Mouse (Mus musculus) small intestine, adult 2 months (tissue): ENCODE results near the gene Mip. TPM values are rescaled to one million over a fixed set of nuclear protein-coding genes. Genes with fewer than 3 reads are reported as not detected.
A peak's percentile ranks its signal among the peaks of the same experiment; 100 is the strongest.
"Not testable (repeated sequence)": the region's sequence is repeated elsewhere in the genome, so short reads cannot be mapped to it uniquely, and the experiment has no call there.

Experiments
- H3K27ac ChIP-seq: fragments of 200-500 bp; 2 replicates; pipeline ENCODE4 v1.5.1; 2012; ENCODE audit warnings: low read depth, low read length, control low read depth, inconsistent platforms; ENCODE audit not compliant: insufficient read depth
- H3K27me3 ChIP-seq: fragments of 200-500 bp; 2 replicates; pipeline ENCODE4 v1.6.1; 2012; ENCODE audit warnings: mild to moderate bottlenecking, moderate library complexity, low read length, inconsistent platforms; ENCODE audit not compliant: control insufficient read depth, insufficient read depth
- H3K36me3 ChIP-seq: fragments of 200-500 bp; 2 replicates; pipeline ENCODE4 v1.6.1; 2012; ENCODE audit warnings: mild to moderate bottlenecking, low read length, control low read depth, inconsistent platforms; ENCODE audit not compliant: control insufficient read depth, insufficient read depth
- H3K4me1 ChIP-seq: fragments of 200-500 bp; 2 replicates; pipeline ENCODE4 v1.6.1; 2012; ENCODE audit warnings: low read length, inconsistent platforms, mixed read lengths; ENCODE audit not compliant: control insufficient read depth, insufficient read depth, insufficient read length
- H3K4me3 ChIP-seq: fragments of 200-500 bp; 2 replicates; pipeline ENCODE4 v1.5.1; 2012; ENCODE audit warnings: low read depth, mild to moderate bottlenecking, control low read depth, inconsistent platforms, low read length, moderate library complexity
- CTCF ChIP-seq: fragments of 200-500 bp; IDR thresholded peaks from 2 replicates; pipeline ENCODE4 v1.5.1; 2012; ENCODE audit warnings: low read depth, mild to moderate bottlenecking, control low read depth, inconsistent platforms, low read length, moderate library complexity, mixed read lengths; ENCODE audit not compliant: insufficient replicate concordance, insufficient read length; ENCODE audit errors: extremely low read depth
- POLR2A ChIP-seq: fragments of 200-500 bp; IDR thresholded peaks from 2 replicates; pipeline ENCODE4 v1.6.1; 2012; ENCODE audit warnings: low read depth, mild to moderate bottlenecking, control low read depth, inconsistent platforms, low read length, moderate library complexity
- WGBS: fragments of 180-500 bp; shearing (Covaris S2); methylation state at CpG from one replicate; pipeline ENCODE4 v1.1.7; 2018; 5-methylcytosine and 5-hydroxymethylcytosine counted together
- polyA plus RNA-seq: library from polyadenylated mRNA; depleted of rRNA; stranded (reverse); fragments of >200 nt; gene quantifications from 2 replicates; pipeline ENCODE4 v1.2.3, GENCODE M21; 2012

Mip gene
- polyA plus RNA-seq, 1 experiment = not detected

GRCm38 (mm10) chr10:128187181-128187605 is 38.4 kb upstream of the Mip start:
- Histone ChIP-seq H3K4me3 (no peak overlapping the region), H3K27ac (no peak overlapping the region), H3K36me3 (no peaks in the 10 kb centered on the region), H3K27me3 (no peaks in the 10 kb centered on the region), H3K4me1 (0 out of 2 replicates have a peak, but pooled peaks cover 2% of the 10 kb centered on the region)
- TF ChIP-seq CTCF = no peak
- TF ChIP-seq POLR2A = no peak
- 71% methylated on average over 5 of the region's 5 CpGs for WGBS

DNA sequence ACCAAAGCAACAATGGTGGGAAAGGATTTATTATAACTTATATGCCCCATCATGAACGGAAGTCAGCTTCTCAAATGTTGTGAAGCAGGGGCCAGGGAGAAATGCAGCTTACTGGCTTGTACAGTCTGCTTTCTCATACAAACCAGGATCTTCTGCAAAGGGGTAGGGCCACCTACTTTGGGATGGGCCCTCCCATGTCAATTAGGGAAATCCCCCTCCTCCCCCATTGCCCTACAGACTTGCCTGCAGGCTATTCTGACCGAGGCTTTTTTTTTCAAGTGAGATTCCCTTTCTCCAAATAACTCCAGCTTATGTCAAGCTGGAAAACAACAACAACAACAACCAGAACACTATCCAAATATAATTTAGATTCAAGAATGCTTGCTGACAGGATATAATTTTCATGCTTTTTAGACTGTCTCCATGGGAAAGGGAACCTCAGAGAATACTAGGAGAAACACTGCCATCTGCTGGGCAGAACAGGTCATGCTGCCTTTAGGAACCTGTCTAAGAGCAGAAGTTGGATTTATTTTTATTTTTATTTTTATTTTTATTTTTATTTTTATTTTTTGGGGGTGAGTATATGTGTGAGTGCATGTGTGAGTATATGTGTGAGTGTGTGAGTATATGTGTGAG is 37.3 kb upstream of the Mip start:
- 0 out of 2 replicates have a peak, but pooled peaks cover 2% of the 10 kb centered on the region for H3K4me1 ChIP-seq
- no peaks in the 10 kb centered on the region for H3K27me3 ChIP-seq
- no peaks in the 10 kb centered on the region for H3K36me3 ChIP-seq
- no peak overlapping the region for H3K4me3 ChIP-seq
- 53% methylated on average over 2 of the region's 2 CpGs for WGBS
- TF ChIP-seq CTCF (no peak), POLR2A (no peak)
- H3K27ac ChIP-seq = no peak overlapping the region

DNA sequence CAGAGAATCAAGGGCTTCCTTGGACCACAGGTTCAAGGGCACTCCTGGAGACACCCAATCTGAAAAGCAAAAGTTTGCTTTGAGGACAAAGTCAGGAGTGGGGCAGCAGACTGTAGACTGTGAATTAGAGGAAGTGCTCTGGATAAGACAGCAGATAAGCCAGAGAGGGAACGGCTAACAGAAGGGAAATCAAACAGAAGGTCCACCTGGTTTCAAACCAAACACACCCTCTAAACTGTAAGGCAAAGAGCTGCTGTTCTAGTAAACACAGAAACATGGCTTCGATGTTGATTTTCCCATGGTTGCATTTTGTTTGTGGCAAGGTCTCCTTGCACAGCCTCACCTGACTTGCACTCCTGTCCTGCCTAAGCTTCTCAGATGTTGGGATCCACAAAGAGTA is 34.2 kb upstream of the Mip start:
- Histone ChIP-seq H3K27me3 (0 out of 2 replicates have a peak, but pooled peaks cover 7% of the 10 kb centered on the region), H3K4me3 (no peak overlapping the region), H3K4me1 (0 out of 2 replicates have a peak, but pooled peaks cover 6% of the 10 kb centered on the region), H3K36me3 (no peaks in the 10 kb centered on the region), H3K27ac (peak overlapping the region; percentile 59; the same call in 1 of the 2 replicates)
- TF ChIP-seq CTCF (no peak), POLR2A (no peak)
- 21% methylated on average over 2 of the region's 2 CpGs for WGBS

DNA sequence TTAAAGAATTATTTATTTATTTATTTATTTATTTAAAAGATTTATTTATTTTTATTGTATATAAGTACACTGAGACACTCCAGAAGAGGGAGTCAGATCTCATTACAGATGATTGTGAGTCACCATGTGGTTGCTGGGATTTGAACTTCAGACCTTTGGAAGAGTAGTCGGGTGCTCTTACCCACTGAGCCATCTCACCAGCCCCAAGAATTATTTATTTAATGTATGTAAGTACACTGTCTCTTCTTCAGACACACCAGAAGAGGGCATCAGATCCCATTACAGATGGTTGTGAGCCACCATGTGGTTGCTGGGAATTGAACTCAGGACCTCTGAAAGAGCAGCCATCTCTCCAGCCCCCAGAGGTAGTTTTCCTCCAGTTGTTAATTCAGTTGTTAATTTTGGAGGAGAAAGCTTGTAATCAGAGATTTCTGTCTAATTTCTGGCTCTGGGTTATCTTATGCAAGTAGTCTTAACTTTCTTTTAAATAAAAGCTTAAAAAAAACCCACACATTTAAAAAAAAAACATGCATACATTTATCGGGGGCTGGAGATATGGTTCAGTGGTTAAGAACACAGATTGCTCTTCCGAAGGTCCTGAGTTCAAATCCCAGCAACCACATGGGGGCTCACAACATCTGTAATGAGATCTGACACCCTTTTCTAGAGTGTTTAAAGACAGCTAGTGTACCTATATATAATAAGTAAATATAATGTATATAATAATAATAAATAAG is 33.4 kb upstream of the Mip start:
- H3K4me1 ChIP-seq, H3K4me3 ChIP-seq, H3K27me3 ChIP-seq, H3K27ac ChIP-seq, H3K36me3 ChIP-seq: not testable (repeated sequence)
- WGBS = 82% methylated on average over 3 of the region's 3 CpGs

DNA sequence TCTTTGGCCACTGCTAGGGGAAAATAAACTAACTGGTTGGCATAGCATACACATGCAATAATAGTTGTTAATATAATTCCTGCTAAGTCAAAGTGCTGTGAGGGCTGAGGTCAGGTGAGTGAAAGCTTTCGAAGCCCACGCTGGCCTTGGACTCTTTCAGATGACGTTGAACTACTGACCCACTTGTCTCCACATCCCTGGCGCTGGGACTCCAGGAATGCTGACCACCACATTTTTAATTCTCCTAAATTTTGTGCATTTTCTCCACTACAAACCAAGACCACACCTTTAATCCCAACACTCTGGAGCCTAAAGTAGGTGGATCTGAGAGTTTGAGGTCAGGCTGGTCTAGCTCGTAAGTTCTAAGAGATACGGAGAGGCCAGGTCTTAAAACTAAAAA is 32.5 kb upstream of the Mip start:
- TF ChIP-seq CTCF (no peak), POLR2A (no peak)
- Histone ChIP-seq H3K4me3 (no peak overlapping the region), H3K27me3 (0 out of 2 replicates have a peak, but pooled peaks cover 7% of the 10 kb centered on the region), H3K4me1 (0 out of 2 replicates have a peak, but pooled peaks cover 6% of the 10 kb centered on the region), H3K36me3 (no peaks in the 10 kb centered on the region), H3K27ac (no peak overlapping the region)
- 93% methylated on average over 6 of the region's 6 CpGs for WGBS

GRCm38 (mm10) chr10:128194024-128194550 is 31.6 kb upstream of the Mip start, which contains the start of gene Gls2:
Gls2 (plus strand) TSS chr10:128194457.
- no peak for TF ChIP-seq CTCF
- TF ChIP-seq POLR2A = peak; percentile 26; the same call in 1 of the 2 replicates
- Histone ChIP-seq H3K36me3 (no peaks in the 10 kb centered on the region), H3K27me3 (0 out of 2 replicates have a peak, but pooled peaks cover 7% of the 10 kb centered on the region), H3K4me3 (peak within 1 kb of the TSS; percentile 68), H3K4me1 (0 out of 2 replicates have a peak, but pooled peaks cover 6% of the 10 kb centered on the region), H3K27ac (0 out of 2 replicates have a peak within 1 kb of the TSS, but pooled peaks have one; percentile 18)
- under 1% methylated on average over 46 of the region's 46 CpGs for WGBS
